Mouse (Mus musculus) liver, embryonic 14.5 days (tissue): ENCODE measurements around the gene Phyh.

Experiments
- CTCF ChIP-seq: IDR thresholded peaks from 2 replicates; pipeline ENCODE4 v1.5.1; 2016; ENCODE audit warnings: antibody characterized with exemption, low read depth, control low read depth
- EP300 ChIP-seq: IDR thresholded peaks from 2 replicates; pipeline ENCODE4 v1.6.1; 2016; ENCODE audit warnings: antibody characterized with exemption, low read depth

DNA sequence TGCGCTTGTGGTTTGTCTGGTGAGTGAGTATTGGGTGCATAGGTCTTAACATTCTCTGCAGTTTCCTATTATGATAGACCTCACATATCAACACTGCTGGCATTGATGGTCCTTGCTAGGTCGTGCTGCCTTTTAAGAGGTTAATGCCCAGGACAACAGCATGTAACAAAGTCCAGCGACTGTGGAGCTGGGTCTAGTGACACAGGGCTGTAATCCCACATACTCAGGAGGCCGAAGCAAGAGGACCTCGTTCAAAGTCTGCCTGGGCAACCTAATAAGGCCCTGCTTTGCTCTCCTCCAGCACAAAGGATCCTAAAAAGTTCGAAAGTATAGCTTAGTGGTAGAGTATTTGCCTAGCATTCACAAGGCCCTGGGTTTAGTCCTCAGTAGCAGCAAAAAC is 8.9 kb upstream of the Phyh start:
- no peak for TF ChIP-seq CTCF
- no peak for TF ChIP-seq EP300
